Mouse (Mus musculus) stomach, postnatal 0 days (tissue): ENCODE measurements around the gene Dnm3.

Source experiments
- CTCF ChIP-seq: IDR thresholded peaks from 2 replicates; pipeline ENCODE4 v1.5.1; 2016; ENCODE audit warnings: antibody characterized with exemption, low read depth, mild to moderate bottlenecking, moderate library complexity
- EP300 ChIP-seq: optimal IDR thresholded peaks from 2 replicates; pipeline ENCODE3; 2016; ENCODE audit warnings: antibody characterized with exemption

GRCm38 (mm10) chr1:162076581-162077001, 401.2 kb downstream of the Dnm3 start:
- TF ChIP-seq CTCF: no peak
- TF ChIP-seq EP300: no peak
